7 mouse cellular contexts compared by ENCODE assay signal in genomic region chr7:141460391-141461113, GRCm38 (mm10). TPM values are rescaled to one million over a fixed set of nuclear protein-coding genes. Genes with fewer than 3 reads are reported as not detected.
A peak's percentile ranks its signal among the peaks of the same experiment; 100 is the strongest.
DNase-seq lines count a peak whose midpoint lies in the region; ATAC-seq and TF ChIP-seq lines count a peak whose summit lies in the region.

Gene Cracr2b (plus strand): TSS chr7:141461094.

- ATAC-seq in forebrain, embryonic 14.5 days: no peak
- no peak for ATAC-seq in hindbrain, embryonic 14.5 days (ENCODE audit: low FRiP score)

- TF ChIP-seq CTCF in thymus, adult 2 months (IDR thresholded peaks at IDR 0.05; ENCODE audit: borderline replicate concordance, control insufficient read depth, extremely low read depth, insufficient read depth, low read length, poor library complexity): no peak

- H3K4me1 ChIP-seq in thymus, adult 2 months (replicated peaks; ENCODE audit: control insufficient read depth, insufficient read depth, low read length): peaks cover 19% of the 10 kb centered on the region
- H3K4me1 ChIP-seq in forebrain, embryonic 14.5 days (ENCODE audit: control insufficient read depth, insufficient read depth, low read length): peaks cover 12% of the 10 kb centered on the region; the same call in 1 of the 2 replicates
- H3K4me1 ChIP-seq in hindbrain, embryonic 14.5 days (replicated peaks; ENCODE audit: control insufficient read depth, insufficient read depth, low read length): peaks cover 9% of the 10 kb centered on the region; the same call in 1 of the 2 replicates

- WGBS in thymus, adult 2 months: 88% methylated on average over 15 of the region's 15 CpGs
- 74% methylated on average over 15 of the region's 15 CpGs for WGBS in forebrain, embryonic 14.5 days
- 72% methylated on average over 15 of the region's 15 CpGs for WGBS in hindbrain, embryonic 14.5 days

- no peaks in the 10 kb centered on the region for H3K36me3 ChIP-seq in thymus, adult 2 months (ENCODE audit: control insufficient read depth, insufficient read depth, low read length)
- H3K36me3 ChIP-seq in forebrain, embryonic 14.5 days (ENCODE audit: control insufficient read depth, insufficient read depth, low read length): peaks cover 15% of the 10 kb centered on the region; the same call in 1 of the 2 replicates
- H3K36me3 ChIP-seq in hindbrain, embryonic 14.5 days (replicated peaks; ENCODE audit: control insufficient read depth, insufficient read depth): peaks cover 11% of the 10 kb centered on the region

- H3K27me3 ChIP-seq in thymus, adult 2 months (ENCODE audit: control insufficient read depth, insufficient read depth, low read length): peaks cover 2% of the 10 kb centered on the region; the same call in 1 of the 2 replicates
- peaks cover 54% of the 10 kb centered on the region for H3K27me3 ChIP-seq in forebrain, embryonic 14.5 days (replicated peaks; ENCODE audit: control insufficient read depth, insufficient read depth, low read length)
- H3K27me3 ChIP-seq in hindbrain, embryonic 14.5 days (ENCODE audit: control insufficient read depth, insufficient read depth, low read length): peaks cover 61% of the 10 kb centered on the region

- H3K4me3 ChIP-seq in thymus, adult 2 months (ENCODE audit: control insufficient read depth, insufficient read depth, low read length): peak within 1 kb of the TSS; percentile 12; the same call in 1 of the 2 replicates
- H3K4me3 ChIP-seq in forebrain, embryonic 14.5 days (ENCODE audit: low read depth, low read length): peak within 1 kb of the TSS; percentile 27
- H3K4me3 ChIP-seq in hindbrain, embryonic 14.5 days (replicated peaks; ENCODE audit: low read length): peak within 1 kb of the TSS; percentile 34

- no peaks in the 10 kb centered on the region for H3K9me3 ChIP-seq in forebrain, embryonic 14.5 days (replicated peaks; ENCODE audit: control insufficient read depth, low read length)
- H3K9me3 ChIP-seq in hindbrain, embryonic 14.5 days (ENCODE audit: control insufficient read depth, low read length): no peaks in the 10 kb centered on the region

- no peak within 1 kb of the TSS for H3K27ac ChIP-seq in thymus, adult 2 months (ENCODE audit: control insufficient read depth, insufficient read depth, low read length)
- no peak within 1 kb of the TSS for H3K27ac ChIP-seq in forebrain, embryonic 14.5 days (ENCODE audit: low read depth, low read length)
- no peak within 1 kb of the TSS for H3K27ac ChIP-seq in hindbrain, embryonic 14.5 days

- TF ChIP-seq POLR2A in thymus, adult 2 months (IDR thresholded peaks at IDR 0.05; ENCODE audit: control insufficient read depth, extremely low read depth, insufficient read depth, low read length, poor library complexity): no peak

- no peak for DNase-seq in thymus, adult 2 months
- DNase-seq in thymus, postnatal 4 days: no peak
- no peak for DNase-seq in forebrain, embryonic 14.5 days (ENCODE audit: low spot score)
- no peak for DNase-seq in hindbrain, embryonic 14.5 days (ENCODE audit: low spot score)
- DNase-seq in lung, postnatal 36 days: peak; percentile 90
- DNase-seq in retina, postnatal 1 day: no peak
- no peak for DNase-seq in embryo, embryonic 10.5 days (ENCODE audit: low spot score)

- H3K9ac ChIP-seq in forebrain, embryonic 14.5 days (ENCODE audit: low read length): peak within 1 kb of the TSS; percentile 48; the same call in 1 of the 2 replicates
- peak within 1 kb of the TSS; percentile 58 for H3K9ac ChIP-seq in hindbrain, embryonic 14.5 days

- peak within 1 kb of the TSS; percentile 50 for H3K4me2 ChIP-seq in forebrain, embryonic 14.5 days (ENCODE audit: low read length)
- H3K4me2 ChIP-seq in hindbrain, embryonic 14.5 days (replicated peaks): peak within 1 kb of the TSS; percentile 58

RNA-seq across cellular contexts. Expression of gene Cracr2b, which starts in this region (rescaled TPM):
- polyA plus RNA-seq in thymus, adult 2 months (2012; rRNA removed): 10.0 and 14.9 TPM in 2 replicates
- polyA plus RNA-seq in forebrain, embryonic 14.5 days (2014; fragmentation: Nextera tagmentation; extraction: Ambion mirVana): 3.0 and 4.3 TPM in 2 replicates
- 3.7 and 8.1 TPM in 2 replicates for polyA plus RNA-seq in hindbrain, embryonic 14.5 days (2014; fragmentation: Nextera tagmentation; extraction: Ambion mirVana)
